Mouse (Mus musculus) right cerebral cortex, postnatal 10 days (tissue): Measurements from ENCODE around the gene Ptpro.
"Not testable (repeated sequence)": the region's sequence is repeated elsewhere in the genome, so short reads cannot be mapped to it uniquely, and the experiment has no call there.

Experiments used
- DNase-seq, 2 experiments: peaks; one replicate each; pipeline ENCODE4 v3.0.0; 2021; ENCODE audit warnings: low spot score in 2 of 2

The Ptpro gene

GRCm38 (mm10) chr6:137455537-137456041 is 203.5 kb downstream of the Ptpro start:
- DNase-seq: peak; percentile 32 to 63

- DNase-seq: no peak
These were observed 203.9 kb downstream of the Ptpro start for GRCm38 (mm10) chr6:137456064-137456463.

- DNase-seq: no peak
These were observed 205.1 kb downstream of the Ptpro start for GRCm38 (mm10) chr6:137457210-137457609.

- no peak for DNase-seq
These were observed 206.0 kb downstream of the Ptpro start for GRCm38 (mm10) chr6:137458136-137458535.

- no peak for DNase-seq
These were observed 211.7 kb downstream of the Ptpro start for GRCm38 (mm10) chr6:137463771-137464170.

GRCm38 (mm10) chr6:137465253-137465652 is 213.1 kb downstream of the Ptpro start:
- DNase-seq: peak; percentile 51 to 54

GRCm38 (mm10) chr6:137466256-137466655 is 214.1 kb downstream of the Ptpro start:
- no peak for DNase-seq

GRCm38 (mm10) chr6:137467696-137468095 is 215.6 kb downstream of the Ptpro start:
- no peak for DNase-seq

- no peak for DNase-seq
These were observed 217.4 kb downstream of the Ptpro start for GRCm38 (mm10) chr6:137469541-137469940.

GRCm38 (mm10) chr6:137470901-137471598 is 218.9 kb downstream of the Ptpro start:
- peak; percentile 94 to 95 for DNase-seq

GRCm38 (mm10) chr6:137472129-137472528 is 220.0 kb downstream of the Ptpro start:
- peak in 1 of 2 experiments; percentile 55 for DNase-seq

GRCm38 (mm10) chr6:137473433-137473832 is 221.3 kb downstream of the Ptpro start:
- DNase-seq: no peak

GRCm38 (mm10) chr6:137475695-137476094 is 223.6 kb downstream of the Ptpro start:
- not testable (repeated sequence) for DNase-seq

- DNase-seq: no peak
These were observed 230.8 kb downstream of the Ptpro start for GRCm38 (mm10) chr6:137482891-137483290.

- no peak for DNase-seq
These were observed 235.3 kb downstream of the Ptpro start for GRCm38 (mm10) chr6:137487443-137487842.

- no peak for DNase-seq
These were observed 238.0 kb downstream of the Ptpro start for GRCm38 (mm10) chr6:137490115-137490514.

GRCm38 (mm10) chr6:137491659-137492058 is 239.5 kb downstream of the Ptpro start:
- DNase-seq: no peak

- DNase-seq: no peak
These were observed 240.5 kb downstream of the Ptpro start for GRCm38 (mm10) chr6:137492582-137492981.

GRCm38 (mm10) chr6:137493211-137494135 is 241.4 kb downstream of the Ptpro start:
- DNase-seq: no peak

GRCm38 (mm10) chr6:137494136-137494475 is 242.0 kb downstream of the Ptpro start:
- no peak for DNase-seq

GRCm38 (mm10) chr6:137494801-137495200 is 242.7 kb downstream of the Ptpro start:
- no peak for DNase-seq

GRCm38 (mm10) chr6:137495233-137495632 is 243.1 kb downstream of the Ptpro start:
- no peak for DNase-seq

- no peak for DNase-seq
These were observed 244.4 kb downstream of the Ptpro start for GRCm38 (mm10) chr6:137496562-137496961.
